Mouse (Mus musculus): Measurements from ENCODE around the gene Ak8.

Ak8 gene

DNA sequence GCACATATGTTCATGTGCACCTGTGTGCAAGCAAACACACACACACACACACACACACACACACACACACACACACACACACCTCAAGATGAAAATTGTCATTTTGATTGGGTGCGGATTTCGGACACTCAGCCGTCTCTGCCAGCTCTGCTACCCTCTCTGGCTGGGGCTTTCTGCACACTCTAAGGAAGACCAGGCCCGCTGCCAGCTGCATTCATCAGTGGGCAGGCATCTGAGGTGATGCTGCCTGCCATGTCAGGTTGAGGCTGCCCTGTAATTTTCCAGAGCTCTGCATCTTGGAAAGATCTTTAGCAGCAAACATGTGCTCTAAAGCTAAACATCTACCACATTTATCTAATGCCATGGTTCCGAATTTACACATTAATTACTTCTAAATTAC lies 37.1 kb downstream of the Ak8 start:
- no peak for DNase-seq (ENCODE audit: low spot score)

DNA sequence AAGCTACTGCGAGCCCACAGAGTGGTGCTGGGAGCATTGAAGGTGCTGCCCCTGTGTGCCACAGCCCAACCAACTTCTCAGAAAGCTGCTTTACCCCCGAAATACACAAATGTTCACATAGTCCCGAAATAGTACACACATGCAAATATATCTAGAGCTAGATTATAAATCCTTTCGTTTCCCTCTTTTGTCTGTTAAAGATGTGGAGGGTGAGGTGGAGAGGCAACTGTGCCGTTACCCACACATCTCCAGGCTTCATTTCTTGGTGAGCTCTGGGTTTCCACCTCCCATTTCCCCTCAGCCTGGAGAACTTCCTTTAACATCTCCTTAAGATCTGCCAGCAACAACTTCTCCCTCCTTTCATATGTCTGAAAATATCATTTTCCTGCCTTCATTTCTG lies 40.2 kb downstream of the Ak8 start:
- DNase-seq (ENCODE audit: low spot score): no peak

DNA sequence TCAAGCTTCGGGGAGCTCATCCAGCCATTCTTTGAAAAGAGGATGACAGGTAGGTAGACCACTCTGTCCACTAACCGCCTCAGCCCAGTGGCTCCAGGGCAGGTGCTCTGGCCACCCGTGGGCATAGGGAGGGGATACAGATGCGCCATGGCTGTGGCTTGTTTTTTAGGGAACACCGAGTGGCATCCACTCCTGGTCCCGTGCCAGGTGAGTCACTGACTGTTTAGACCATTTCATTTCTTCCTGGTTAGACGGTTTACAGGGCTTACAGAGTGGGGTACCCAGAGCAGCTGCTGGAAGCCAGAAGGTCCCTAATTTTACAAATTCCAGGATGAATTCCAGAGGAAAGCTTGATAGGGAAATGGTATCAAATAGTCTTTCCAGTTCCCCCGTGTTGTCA lies 42.7 kb downstream of the Ak8 start:
- DNase-seq (ENCODE audit: low spot score): no peak

DNA sequence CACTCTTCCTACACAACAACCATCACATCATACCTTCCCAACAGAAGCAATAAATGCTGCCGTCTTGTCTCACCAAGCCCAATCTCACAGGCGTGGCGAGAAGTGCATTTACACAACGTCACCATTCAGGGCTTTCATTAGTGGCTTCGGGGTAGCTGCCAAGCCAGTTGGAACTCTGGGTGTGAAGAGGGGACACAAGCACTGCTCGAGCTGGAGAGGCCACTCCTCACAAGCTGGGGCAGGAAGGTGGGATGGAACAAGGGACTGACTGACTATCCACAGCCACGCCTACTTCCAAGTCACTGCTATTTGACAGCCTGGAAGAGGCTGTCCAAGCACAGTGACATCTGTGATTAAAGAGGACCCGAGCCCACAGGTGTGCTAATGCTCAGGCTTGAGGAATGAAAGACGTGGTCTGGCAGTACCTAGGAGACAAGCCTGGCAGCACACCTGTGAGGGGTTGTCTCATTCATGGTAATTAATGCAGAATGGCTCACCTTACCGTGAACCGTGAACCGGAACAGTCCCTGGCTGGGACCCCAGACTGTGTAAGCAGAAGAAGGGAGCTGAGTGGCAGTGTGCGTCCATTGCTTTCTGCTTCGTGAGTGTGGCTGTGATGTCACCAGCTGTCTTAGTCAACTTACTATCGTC lies 46.8 kb downstream of the Ak8 start:
- DNase-seq (ENCODE audit: low spot score): no peak

DNA sequence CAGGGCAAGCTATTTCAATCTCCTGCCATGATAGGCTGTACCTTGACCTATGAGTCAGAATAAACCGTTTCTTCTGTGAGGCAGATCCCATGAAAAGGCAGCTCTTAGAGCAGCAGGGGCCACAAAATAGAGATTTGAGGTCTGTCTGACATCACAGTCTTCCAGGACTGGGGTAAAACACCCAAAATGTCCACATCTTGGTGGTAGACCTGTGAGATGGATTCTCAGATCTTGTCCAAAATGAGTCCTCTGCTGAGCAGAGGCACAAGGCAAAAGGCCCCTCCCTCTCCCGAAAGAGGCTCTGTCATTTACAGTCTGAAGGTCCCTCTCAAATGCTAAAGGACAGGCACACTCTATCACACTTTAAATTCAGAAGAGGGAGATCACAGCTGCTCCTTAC lies 47.7 kb downstream of the Ak8 start:
- DNase-seq (ENCODE audit: low spot score): no peak

DNA sequence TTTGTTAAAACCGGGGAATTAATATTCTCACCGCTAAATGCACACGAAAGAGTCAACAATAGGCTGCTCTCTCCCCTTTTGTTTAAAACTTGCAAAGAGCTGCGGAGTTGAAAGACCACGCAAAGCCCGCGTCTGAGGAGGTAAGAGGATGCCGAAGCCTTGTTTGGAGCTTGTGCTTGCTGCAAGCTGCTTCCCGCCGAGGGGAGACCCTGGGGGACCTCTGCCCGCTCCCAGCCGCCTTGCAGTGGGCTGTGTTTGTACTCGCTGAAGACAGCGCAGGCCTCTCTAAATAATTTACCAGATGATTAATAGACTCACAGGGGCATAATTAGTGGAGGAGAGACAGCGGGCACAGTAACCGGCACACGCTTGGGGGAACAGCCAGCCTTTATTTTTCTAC lies 51.2 kb downstream of the Ak8 start:
- DNase-seq (ENCODE audit: low spot score): no peak

DNA sequence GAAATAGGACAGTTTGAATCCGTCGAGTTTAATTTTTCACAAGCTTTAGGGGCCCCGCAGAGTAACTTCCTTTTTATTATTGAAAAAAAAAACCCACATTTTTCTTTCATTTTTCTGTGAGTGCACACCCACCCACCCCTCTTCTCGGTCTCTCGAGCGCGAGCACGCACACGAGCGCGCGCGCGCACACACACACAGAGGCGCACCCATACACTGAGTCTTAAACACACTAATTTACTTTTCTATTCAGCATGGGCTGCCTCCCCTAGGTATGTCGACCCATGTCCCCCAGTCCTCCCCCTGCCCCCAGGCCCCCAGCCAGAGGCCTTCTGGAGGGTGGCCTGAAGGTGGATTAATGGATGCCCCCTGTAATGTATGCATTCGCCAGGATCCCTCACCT lies 51.7 kb downstream of the Ak8 start:
- DNase-seq (ENCODE audit: low spot score): no peak

DNA sequence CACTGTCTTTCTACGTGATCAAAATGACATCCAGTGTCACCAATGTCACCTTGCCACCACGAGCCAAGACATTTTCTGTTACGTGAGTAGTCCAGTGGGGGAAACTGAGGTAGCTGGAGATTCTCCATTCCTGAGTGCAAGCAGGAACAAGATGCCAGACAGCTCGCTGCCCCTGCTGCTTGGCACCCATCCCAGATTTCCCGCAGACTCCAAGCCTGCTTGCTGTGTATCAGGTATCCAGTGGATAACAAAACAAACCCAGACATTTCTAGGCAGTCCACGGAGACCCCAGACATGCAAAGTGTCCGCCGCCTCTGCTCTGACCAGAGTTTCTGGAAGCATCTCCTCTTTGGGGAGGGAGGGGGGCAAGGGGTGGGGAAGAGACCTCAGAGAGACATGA lies 52.4 kb downstream of the Ak8 start:
- DNase-seq (ENCODE audit: low spot score): no peak

DNA sequence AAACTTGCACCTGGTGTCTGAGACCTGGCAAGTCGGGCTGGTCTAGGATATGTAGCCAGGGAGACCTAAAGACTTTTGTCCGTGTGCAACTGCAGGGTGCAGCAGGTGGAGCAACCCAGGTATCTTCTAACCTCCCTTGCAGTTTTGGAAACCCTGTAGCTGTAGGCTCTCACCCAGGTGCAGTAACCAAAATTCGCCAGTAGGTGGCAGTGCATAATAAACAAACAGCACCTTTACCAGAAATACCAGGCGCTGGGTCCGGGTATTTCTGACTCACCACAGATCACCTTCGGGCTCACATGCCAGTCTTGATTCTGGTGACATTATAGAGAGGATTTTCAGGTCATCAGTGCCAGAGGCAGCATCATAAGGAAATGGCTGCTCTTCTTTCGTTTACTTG lies 55.5 kb downstream of the Ak8 start:
- peak; percentile 18 for DNase-seq (ENCODE audit: low spot score)

DNA sequence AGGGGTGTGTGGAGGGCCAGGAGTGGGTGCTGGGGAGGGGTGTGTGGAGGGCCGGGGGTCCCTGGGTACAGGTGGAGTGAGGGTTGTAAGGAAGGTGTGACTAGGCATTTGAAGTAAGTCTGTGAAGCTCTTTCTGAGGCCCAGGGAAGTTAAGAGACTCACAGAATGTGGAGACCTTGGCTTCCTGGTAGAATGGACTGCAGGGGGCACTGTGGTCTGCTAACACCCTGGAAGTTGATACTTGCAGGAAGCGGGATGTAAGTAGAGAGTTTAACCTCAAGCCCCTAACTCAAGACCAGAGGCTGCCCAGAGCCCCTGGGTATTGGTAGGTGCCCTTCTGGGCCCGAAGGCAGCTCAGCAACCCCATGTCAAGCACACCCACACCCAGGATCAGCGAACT lies 56.2 kb downstream of the Ak8 start:
- no peak for DNase-seq (ENCODE audit: low spot score)

DNA sequence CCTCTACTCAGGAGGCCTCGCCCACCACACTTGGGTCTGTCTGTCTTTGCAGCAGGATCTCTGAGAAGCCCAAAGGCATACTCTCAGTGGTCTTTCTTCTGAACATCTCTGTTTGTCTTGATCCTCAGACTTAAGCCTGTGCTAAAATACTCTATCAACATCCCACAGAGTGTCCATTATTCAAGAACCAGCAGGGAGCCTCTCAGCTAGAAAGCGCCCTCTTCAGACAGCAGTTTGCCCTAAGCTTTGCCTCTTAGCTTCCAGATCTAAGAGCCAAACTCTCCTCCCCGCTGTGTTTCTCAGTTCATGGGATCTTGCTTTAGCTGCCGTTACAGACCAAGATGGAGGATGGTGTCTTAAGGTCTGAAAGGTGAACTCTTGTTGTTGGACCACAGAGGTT lies 59.5 kb downstream of the Ak8 start:
- no peak for DNase-seq (ENCODE audit: low spot score)

DNA sequence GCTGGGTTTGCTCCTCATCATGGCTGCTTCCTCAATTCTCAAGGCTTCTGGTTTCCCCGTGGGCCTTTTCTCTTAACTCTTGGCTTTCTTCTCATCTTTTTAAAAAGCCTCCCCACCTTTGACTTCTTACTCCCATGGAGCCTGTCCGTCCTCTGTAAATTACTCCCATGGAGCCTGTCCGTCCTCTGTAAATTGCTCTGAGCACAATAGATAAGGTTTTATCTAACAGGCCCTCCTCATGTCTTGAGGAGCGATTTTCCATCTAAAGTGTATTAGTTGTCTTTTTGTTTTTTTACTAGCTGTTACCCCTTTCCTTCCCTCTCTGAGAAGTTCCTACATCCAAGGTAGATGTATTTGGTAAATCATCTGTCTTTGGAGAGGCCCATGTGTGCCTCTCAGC lies 66.6 kb downstream of the Ak8 start:
- DNase-seq (ENCODE audit: low spot score): no peak

DNA sequence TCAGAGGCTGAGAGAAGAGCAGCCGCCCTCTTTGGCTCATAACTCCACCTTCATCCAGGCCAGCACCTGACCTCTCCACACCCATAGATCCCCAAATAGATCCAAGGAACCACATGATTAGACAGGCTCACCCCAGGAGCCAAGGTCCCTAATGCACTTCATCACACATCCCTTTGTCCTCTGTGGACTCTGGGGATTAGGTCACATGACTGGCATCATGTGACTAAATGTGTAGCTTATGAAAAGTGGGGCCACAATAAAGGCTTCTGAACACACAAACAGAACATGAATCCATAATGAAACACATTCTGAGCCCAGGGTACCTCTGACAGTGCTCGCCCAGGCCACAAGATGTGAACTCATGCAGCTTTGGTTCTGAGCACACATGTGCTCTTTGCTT lies 67.1 kb downstream of the Ak8 start:
- DNase-seq (ENCODE audit: low spot score): no peak

DNA sequence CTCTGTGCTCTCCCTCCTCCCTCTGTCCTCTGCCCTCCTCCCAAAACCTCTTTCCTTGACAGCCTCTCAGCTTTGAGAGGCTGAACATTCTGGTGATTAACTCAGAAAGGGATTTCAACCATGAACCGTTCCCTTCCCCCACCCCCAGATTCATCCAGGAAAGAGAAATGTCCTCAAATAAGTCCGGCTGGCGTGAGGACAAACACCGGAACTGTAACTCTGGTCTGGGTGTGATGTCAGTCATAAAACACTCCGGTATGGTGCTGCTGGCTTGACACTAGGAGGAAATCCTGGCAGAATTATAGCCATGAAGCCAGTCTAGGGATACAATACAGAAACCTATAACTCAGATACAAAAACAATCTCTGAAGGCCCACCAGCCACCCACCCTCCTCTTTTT lies 70.7 kb downstream of the Ak8 start:
- no peak for DNase-seq (ENCODE audit: low spot score)

DNA sequence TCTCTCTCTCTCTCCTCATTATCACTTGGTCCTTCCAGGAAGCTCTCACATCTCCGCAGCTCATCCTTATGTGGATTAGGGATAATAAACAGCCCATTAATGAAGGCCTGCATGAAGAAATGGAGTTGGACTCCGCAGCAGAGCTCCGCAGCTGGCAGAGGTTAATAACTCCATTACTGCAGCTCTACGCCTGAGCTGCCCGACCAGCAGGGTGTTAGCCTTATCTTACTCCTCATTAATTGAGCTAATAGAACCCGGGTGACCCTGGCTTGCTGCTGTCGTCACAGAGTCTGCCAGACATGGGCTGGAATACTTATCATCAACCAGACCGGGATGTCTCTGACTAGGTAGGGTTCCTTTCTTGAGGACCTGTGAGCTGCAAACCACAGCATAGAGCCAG lies 74.1 kb downstream of the Ak8 start:
- no peak for DNase-seq (ENCODE audit: low spot score)

DNA sequence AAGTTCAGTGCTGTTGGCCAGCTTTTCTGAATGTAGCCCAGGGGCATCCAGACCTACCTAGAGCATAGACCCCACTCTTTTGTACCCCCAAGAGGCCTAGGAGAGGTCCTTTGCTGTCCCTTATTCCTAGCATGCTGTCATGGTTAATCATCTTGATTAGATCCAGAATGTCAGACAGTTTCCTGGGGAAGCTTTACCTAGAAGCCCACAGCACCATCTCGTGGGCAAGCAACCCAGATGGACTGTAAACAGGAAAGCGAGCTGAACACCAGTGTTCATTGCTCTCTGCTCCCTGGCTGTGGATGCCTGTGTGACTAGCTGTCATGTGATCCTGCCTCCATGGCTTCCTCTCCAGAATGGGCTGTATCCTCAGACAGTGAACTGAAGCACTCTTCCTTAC lies 76.8 kb downstream of the Ak8 start:
- DNase-seq (ENCODE audit: low spot score): no peak

DNA sequence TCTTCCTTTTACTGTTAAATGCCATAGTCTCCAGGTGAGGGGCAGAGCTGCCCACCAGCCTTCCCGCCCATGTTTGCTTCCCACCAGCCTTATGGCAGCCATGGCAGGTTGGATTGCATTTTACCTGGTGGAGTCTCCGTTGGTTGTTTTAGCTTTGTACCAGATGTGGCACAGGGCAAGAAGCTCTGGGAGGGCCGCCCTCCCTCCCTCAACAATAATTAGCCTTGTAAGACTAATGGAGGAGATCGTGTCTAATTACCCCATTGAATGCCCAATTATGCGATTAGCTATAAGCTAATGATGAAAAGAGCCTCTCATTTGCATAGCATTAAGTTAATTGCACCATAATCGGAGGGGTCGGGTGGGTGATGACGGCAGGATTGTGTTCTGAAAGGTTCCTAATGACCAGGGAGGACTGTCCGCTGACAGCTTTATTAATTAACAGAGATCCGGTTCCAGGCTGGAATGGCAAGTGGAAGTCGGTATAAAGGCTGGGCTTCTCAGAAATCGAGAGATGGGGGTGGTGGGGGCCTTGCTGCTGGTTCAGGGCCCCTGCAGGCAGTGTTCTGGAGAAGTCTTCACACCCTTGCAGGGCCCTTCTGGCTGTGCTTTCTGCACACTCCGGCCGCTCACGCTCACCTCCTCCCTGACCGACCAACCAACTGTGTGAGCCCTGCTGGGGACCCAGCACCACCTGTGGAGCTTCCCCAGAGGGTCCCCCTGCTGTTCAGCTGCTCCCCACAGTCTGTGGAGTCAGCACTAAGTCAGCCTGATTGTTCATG lies 80.2 kb downstream of the Ak8 start:
- DNase-seq (ENCODE audit: low spot score): no peak

DNA sequence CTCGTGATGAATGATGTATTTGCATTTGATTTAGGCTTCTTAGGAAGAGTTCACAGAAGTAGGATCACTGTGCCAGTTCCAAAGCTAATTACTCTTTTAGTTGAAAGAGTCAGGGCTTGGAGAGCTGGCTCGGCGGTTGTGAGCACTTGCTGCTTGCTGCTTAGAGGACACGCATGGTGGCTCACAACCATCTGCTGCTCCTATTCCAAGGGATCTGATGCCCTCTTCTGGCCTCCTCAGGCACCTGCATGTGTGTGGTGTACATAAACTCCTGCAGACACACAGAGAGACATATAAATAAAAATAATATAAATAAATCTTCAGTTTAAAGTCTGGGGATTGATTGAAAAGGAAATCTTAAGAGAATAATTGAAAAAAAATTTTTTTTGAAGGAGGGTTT lies 81.3 kb downstream of the Ak8 start:
- no peak for DNase-seq (ENCODE audit: low spot score)

DNA sequence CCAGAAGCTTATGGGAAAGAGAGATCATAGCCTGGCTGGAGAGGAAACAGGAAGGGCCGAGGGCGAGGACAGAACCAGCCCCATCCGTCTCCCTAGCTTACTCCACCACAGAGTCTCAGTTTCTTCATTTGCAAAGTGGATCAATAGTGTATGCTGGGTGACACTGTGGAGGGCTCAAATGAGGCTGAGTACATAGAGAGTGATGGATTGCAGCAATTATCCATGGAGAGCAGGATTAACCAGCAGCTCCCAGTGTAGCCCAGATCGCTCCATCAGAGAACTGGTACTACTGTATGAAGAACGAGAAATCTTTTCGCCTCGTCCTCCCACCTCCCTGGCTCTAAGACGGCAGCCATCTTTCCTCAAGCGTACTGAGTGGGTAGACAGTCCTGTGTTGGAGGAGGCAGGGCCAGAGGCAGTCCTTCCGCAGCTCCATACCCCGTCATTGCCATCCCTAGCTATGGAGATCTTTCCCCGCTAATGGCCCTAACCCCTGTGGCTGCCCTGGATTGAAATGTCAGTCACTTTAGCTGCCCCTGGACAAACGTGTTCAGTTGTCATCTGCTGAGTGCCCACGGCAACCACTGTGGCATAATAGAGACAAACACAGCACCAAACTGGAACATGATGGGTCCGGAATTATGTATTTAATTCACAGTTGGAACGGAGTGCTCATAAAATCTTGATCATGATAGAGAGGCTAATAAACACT lies 86.5 kb downstream of the Ak8 start:
- no peak for DNase-seq (ENCODE audit: low spot score)

DNA sequence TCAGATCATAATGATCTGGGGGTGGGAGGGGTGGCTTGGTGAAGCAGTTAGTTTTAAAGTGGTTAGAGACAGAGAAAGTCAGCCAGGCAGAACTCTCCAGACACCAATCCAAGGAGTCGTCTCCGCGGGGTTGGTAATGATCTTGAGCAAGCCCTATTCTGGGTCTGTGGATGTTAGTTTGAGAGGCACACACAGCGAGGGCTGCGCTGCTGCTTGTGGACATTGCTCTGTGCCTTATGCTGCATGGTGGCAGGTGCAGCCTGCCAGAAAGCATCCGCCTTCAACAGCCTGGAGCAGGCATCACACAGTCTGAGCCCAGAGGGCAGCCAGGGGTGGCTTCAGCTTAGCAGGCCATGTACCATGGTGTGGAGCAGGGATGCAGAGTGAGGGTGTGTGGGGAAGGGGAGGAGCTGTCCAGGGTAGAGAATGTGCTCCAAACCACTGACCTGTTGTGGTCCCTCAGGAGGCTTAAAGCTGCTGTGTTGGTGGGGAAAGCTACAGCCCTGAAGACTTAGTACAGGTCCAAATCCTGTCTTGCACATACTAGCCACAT lies 87.2 kb downstream of the Ak8 start:
- DNase-seq (ENCODE audit: low spot score): no peak

DNA sequence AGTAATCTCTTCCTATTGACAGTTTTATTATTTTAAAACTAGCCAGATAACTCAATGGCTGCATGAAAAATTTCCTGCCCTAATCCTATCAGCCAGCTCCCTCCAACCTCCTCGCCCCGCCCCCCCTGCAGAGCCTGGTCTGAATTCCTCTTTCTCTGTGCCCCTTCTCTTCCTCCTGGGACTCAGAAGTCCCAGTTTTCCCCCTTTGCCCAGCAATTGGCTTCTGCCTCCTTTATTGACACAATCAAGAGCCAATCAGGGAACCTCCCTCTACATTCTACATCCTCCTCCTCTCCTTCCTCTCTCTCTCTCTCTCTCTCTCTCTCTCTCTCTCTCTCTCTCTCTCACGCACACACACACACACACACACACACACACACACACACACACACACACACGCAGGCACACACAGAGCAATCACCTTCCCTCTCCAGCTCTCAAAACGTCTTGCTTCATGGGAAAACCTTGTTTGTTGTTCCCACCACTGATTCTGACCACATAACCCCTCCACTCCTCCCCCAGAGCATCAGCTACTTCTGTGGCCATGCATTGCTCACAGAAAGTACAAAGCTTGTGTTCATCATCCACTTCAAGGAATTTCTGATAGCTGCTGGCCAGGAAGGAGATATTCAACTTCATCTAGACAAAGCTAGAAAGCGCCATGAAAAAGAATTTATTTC lies 93.1 kb downstream of the Ak8 start:
- peak; percentile 39 for DNase-seq (ENCODE audit: low spot score)

DNA sequence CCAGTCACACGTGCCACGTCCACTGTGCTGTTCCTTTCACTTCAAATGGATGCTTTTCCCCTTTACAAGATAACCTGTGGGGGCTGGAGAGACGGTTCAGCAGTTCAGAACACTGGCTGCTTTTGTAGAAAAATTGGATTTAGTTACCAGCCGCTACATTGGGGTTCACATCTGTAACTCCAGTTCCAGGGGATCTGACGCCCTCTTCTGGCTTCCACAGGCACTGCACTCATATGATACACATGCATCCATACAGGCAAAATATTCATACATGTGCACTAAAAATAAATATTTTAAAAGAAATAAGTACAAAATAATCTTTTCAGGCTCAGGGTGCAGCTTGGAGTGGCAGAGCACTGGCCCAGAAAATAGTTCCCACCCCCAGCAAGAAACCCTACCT lies 94.7 kb downstream of the Ak8 start:
- no peak for DNase-seq (ENCODE audit: low spot score)

DNA sequence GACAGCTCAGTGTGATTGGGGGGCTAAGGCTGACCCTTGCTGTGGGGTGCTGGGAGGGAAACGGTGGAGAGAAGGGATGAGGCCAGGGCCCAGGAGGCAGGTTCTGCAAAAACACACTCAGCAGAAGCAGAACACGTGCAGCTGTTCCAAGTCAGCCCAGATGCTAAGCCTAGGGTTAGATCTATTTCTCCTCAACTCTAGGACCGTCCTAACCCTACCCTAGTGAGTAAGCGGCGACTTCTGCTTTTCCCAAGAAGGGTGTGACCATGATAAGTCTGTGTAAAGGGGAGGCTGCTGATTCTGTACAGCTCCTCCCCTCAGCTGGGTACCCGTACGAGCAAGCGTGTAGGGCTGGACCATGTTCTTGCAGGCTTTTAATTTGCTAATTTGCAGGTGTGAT lies 96.3 kb downstream of the Ak8 start:
- no peak for DNase-seq (ENCODE audit: low spot score)

All from ovary, adult 18-20 months (tissue).